Mouse (Mus musculus) forebrain, embryonic 11.5 days (tissue): Measurements from ENCODE around the gene Upf3a. TPM values are rescaled to one million over a fixed set of nuclear protein-coding genes. Genes with fewer than 3 reads are reported as not detected.

ENCODE experiments used
- ATAC-seq: fragments of 200-750 bp; cut with Nextera tagmentation; replicated peaks from 2 replicates; pipeline ENCODE4 v1.8.0; 2017; ENCODE audit warnings: moderate TSS enrichment; ENCODE audit not compliant: low FRiP score
- DNase-seq: peaks from one replicate; pipeline ENCODE4 v3.0.0-alpha.2; 2017; ENCODE audit warnings: low spot score
- H3K27ac ChIP-seq: fragments of 300-500 bp; sonication (generic); 2 replicates; pipeline ENCODE4 v1.5.1; 2014; ENCODE audit warnings: low read depth, low read length
- H3K27me3 ChIP-seq: fragments of 300-500 bp; sonication (generic); 2 replicates; pipeline ENCODE4 v1.6.1; 2014; ENCODE audit warnings: mild to moderate bottlenecking, low read length, mixed read lengths; ENCODE audit not compliant: control insufficient read depth, insufficient read depth
- H3K36me3 ChIP-seq: fragments of 300-500 bp; sonication (generic); 2 replicates; pipeline ENCODE4 v1.6.1; 2014; ENCODE audit warnings: mild to moderate bottlenecking, low read length, moderate library complexity, mixed read lengths; ENCODE audit not compliant: control insufficient read depth, insufficient read depth
- H3K4me1 ChIP-seq: fragments of 300-500 bp; sonication (generic); replicated peaks from 2 replicates; pipeline ENCODE4 v1.6.1; 2014; ENCODE audit warnings: low read length, mixed read lengths; ENCODE audit not compliant: control insufficient read depth, insufficient read depth
- H3K4me2 ChIP-seq: fragments of 300-500 bp; sonication (generic); 2 replicates; pipeline ENCODE4 v1.6.1; 2014; ENCODE audit warnings: low read depth, mild to moderate bottlenecking, low read length, moderate library complexity, mixed read lengths; ENCODE audit not compliant: severe bottlenecking
- H3K4me3 ChIP-seq: fragments of 300-500 bp; sonication (generic); 2 replicates; pipeline ENCODE4 v1.5.1; 2014; ENCODE audit warnings: low read depth, low read length
- H3K9ac ChIP-seq: fragments of 300-500 bp; sonication (generic); 2 replicates; pipeline ENCODE4 v1.6.1; 2014; ENCODE audit warnings: low read length
- H3K9me3 ChIP-seq: fragments of 300-500 bp; sonication (generic); 2 replicates; pipeline ENCODE4 v1.6.1; 2016; ENCODE audit warnings: low read length, mixed read lengths; ENCODE audit not compliant: control insufficient read depth
- WGBS: fragments of 180-500 bp; shearing (Covaris S2); extraction: QIAGEN DNeasy Blood & Tissue Kit; methylation state at CpG from one replicate; pipeline ENCODE4 v1.1.7; 2014; 5-methylcytosine and 5-hydroxymethylcytosine counted together
- polyA plus RNA-seq: library from polyadenylated mRNA; unstranded; fragments of >200 nt; fragmentation: Nextera tagmentation; extraction: Ambion mirVana; gene quantifications from 2 replicates; pipeline ENCODE4 v1.2.1, GENCODE M21; 2014

The Upf3a gene
- polyA plus RNA-seq, 1 experiment from 2014 or later: 42.9 TPM

DNA sequence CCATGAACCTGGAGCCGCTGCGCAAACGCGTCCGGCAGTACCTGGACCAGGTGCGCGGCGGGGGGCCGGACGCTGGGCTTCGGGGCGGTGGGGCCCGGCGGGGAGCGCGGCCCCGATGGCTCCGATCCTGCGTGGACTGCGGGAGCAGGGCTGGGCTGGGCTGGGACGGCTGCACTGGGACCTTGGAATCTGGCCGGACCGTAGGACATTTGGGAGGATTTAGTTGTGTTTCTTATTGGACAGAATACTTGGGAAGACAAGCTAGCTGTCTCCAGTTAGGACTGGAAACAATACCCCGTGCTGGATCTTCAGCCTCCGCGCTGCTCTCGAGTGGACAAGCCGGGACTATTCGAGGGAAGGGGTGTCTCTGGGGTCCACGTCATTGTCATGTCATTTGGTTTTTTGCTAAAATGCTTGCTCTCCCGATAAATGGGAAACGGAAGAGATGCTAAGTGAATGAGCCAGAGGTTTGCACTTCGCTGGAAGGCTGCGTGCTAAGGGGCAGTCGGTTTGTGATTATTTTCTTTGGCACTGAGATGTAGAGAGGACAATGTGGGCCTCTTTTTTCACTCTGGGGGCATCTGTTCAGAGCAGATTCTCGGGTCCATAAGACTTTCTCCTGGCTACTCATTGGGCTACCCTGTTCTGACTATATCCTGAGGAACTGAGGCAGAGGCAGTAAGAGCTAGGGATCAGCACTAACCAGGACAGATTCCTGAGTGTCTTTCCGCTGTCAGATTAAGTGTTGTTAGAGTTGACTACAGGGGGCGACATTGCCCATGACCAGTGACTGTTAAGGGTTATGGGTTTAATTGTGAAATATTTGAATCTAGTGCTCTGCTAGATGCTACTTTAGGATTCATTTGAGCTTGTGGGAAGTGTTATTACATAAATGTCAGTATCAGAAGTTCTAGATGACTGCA is 27.3 kb upstream of the Upf3a start:
- peaks cover 5% of the 10 kb centered on the region; the same call in 1 of the 2 replicates for H3K4me1 ChIP-seq
- H3K4me3 ChIP-seq: peak overlapping the region; percentile 96
- H3K9me3 ChIP-seq: no peaks in the 10 kb centered on the region
- H3K4me2 ChIP-seq: peak overlapping the region; percentile 81
- under 1% methylated on average over 38 of the region's 38 CpGs for WGBS
- ATAC-seq (peak; percentile 68), DNase-seq (no peak)
- H3K36me3 ChIP-seq: peaks cover 3% of the 10 kb centered on the region; the same call in 1 of the 2 replicates
- no peaks in the 10 kb centered on the region for H3K27me3 ChIP-seq
- 0 out of 2 replicates have a peak overlapping the region, but pooled peaks have one; percentile 38 for H3K27ac ChIP-seq
- peak overlapping the region; percentile 88 for H3K9ac ChIP-seq

DNA sequence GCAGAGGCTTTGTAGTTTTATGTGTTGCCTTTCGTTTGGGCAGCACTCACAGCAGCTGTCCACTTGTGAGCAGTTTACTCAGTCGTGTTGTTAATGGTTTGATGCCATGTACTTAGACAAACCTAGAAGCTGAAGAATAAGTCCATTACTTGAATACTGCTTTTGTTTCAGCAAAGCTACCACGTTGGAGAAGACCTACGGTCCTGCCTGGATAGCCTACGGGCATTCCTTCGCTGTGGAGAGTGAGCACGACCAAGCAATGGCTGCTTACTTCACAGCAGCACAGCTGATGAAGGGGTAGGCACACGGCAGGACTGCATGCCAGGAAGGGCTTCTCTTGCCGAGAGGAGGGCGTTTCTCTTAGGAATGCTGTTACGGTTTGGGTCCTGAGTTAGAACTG is 16.2 kb upstream of the Upf3a start:
- Histone ChIP-seq H3K4me2 (no peak overlapping the region), H3K36me3 (peaks cover 35% of the 10 kb centered on the region), H3K4me1 (no peaks in the 10 kb centered on the region), H3K9me3 (no peaks in the 10 kb centered on the region), H3K9ac (no peak overlapping the region), H3K4me3 (no peak overlapping the region), H3K27ac (no peak overlapping the region), H3K27me3 (no peaks in the 10 kb centered on the region)
- WGBS: 86% methylated on average over 11 of the region's 11 CpGs
- DNase-seq (no peak), ATAC-seq (no peak)

DNA sequence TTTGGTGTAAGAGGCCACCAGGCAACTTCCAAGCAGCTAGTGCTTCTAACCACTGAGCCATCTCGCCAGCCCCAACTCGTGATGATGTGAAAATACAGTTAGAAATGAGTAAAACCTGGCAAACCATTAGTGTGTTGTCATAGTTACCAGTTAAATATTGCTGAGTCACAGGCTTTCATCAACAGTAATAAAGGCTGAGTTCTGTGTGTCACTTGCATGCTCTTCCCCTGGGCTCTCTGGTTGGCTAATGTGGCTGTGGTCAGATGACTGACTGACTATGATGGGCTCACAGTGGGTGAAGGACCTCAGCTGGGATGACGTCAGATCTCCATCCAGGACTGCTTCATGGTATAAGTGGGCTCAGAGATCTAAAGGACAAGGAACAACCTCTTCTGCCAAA is 4.9 kb upstream of the Upf3a start:
- Histone ChIP-seq H3K4me2 (no peak overlapping the region), H3K4me3 (no peak overlapping the region), H3K27ac (no peak overlapping the region), H3K9ac (no peak overlapping the region), H3K27me3 (no peaks in the 10 kb centered on the region), H3K4me1 (no peaks in the 10 kb centered on the region), H3K9me3 (no peaks in the 10 kb centered on the region), H3K36me3 (peaks cover 21% of the 10 kb centered on the region; the same call in 1 of the 2 replicates)
- WGBS: 85% methylated on average over 3 of the region's 3 CpGs
- ATAC-seq (no peak), DNase-seq (no peak)

DNA sequence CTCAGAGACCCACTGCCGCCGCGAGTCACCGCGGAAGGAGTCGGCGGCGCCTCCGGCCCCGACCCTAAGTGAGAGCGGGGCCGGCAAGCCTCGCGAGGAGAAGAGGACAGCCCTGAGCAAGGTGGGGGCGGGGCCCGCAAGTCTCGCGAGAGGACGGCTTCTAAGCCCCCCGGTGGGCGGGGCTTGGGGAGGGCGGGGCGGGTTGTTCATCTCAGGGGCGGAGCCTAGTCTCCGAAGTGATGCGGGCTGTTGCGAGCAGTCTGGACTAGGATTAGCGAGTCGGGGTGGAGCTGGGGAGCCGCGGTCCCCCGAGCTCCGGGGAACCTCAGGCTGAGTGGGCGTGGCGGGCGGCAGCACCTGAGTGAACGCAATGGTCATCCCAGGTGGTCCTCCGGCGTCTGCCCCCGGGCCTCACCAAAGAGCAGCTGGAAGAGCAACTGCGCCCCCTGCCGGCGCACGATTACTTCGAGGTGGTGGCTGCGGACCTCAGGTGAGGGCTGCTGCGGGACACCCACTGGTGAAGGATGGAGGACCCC is 417 bp downstream of the Upf3a start:
- peaks cover 2% of the 10 kb centered on the region; the same call in 1 of the 2 replicates for H3K4me1 ChIP-seq
- H3K4me3 ChIP-seq: peak overlapping the region; percentile 68
- no peaks in the 10 kb centered on the region for H3K9me3 ChIP-seq
- peak overlapping the region; percentile 98 for H3K9ac ChIP-seq
- H3K36me3 ChIP-seq: peaks cover 6% of the 10 kb centered on the region; the same call in 1 of the 2 replicates
- ATAC-seq (peak; percentile 94), DNase-seq (peak; percentile 100)
- under 1% methylated on average over 40 of the region's 47 CpGs for WGBS
- H3K27ac ChIP-seq: peak overlapping the region; percentile 97
- H3K4me2 ChIP-seq: peak overlapping the region; percentile 74
- no peaks in the 10 kb centered on the region for H3K27me3 ChIP-seq

DNA sequence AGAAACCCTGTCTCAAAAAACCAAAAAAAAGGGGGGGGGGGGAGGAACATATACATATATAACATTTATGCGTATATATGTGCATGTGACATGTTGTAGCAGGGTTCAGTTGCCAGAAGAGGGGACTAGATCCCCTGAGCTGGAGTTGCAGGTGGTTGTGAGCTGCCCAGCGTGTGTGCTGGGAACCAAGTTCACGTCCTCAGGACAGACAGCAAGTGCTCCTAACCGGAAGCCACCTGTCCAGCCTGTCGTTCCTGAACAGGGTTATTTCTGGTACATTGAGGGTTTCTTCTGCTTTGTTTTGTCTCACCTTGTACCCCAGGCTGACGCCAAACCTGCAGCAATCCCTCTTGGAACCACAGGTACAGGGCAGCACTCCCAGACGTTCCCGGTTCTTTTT is 4.2 kb downstream of the Upf3a start:
- 92% methylated on average over 8 of the region's 8 CpGs for WGBS
- no peaks in the 10 kb centered on the region for H3K9me3 ChIP-seq
- no peaks in the 10 kb centered on the region; the same call in 1 of the 2 replicates for H3K36me3 ChIP-seq
- no peaks in the 10 kb centered on the region for H3K27me3 ChIP-seq
- DNase-seq (no peak), ATAC-seq (no peak)
- no peak overlapping the region for H3K4me3 ChIP-seq
- no peak overlapping the region for H3K9ac ChIP-seq
- no peak overlapping the region for H3K4me2 ChIP-seq
- H3K27ac ChIP-seq: no peak overlapping the region
- H3K4me1 ChIP-seq: peaks cover 2% of the 10 kb centered on the region; the same call in 1 of the 2 replicates

DNA sequence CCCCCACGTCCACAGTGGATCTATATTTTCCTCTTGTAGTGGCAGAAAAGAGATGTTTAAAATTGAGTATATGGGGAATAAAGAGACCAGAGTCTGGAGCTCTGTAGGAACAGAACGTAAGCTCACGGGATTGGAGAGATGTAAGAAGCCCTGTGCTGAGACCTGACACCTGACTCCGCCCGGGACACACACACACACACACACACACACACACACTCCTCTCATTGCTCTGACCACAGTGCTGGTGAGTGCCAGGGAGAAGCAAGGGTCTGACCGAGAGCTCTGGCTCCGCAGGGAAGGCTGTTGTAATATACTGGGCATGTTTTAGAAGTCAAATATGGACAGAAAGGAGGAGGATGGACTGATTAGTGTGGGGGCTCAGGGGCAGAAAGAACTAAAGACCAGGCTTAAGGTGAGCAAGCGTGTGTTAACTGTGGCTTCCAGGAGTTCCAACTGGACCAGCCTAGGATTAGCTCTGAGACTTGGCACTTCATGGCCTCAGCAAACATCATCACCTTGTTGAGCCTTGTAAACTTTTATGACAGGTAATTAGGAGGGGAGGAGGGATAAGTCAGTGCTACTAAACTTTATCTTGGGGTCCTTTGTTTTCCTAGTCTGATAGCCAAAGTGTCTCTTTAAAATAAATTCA is 7.8 kb downstream of the Upf3a start:
- WGBS: 93% methylated on average over 8 of the region's 8 CpGs
- Histone ChIP-seq H3K27ac (no peak overlapping the region), H3K27me3 (no peaks in the 10 kb centered on the region), H3K9ac (no peak overlapping the region), H3K4me1 (no peaks in the 10 kb centered on the region), H3K36me3 (peaks cover 6% of the 10 kb centered on the region; the same call in 1 of the 2 replicates), H3K9me3 (no peaks in the 10 kb centered on the region), H3K4me3 (no peak overlapping the region), H3K4me2 (no peak overlapping the region)
- ATAC-seq (no peak), DNase-seq (no peak)

DNA sequence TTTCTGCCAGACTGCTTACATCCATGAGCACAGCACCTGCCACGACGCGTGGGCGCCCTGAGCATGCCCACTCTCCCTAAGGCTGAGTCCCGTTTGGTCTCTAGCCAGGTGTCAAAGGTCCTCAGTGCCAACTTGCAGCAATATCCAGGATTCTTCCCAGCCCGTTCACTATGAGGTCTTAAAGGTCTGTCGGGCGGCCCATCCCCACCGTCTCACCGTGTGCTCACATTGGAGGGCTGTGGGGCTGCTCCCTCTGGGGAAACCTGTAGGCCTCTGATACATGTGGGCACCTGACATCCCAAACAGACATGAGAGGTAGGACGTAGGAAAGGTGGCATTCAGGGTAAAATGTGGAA is 8.3 kb downstream of the Upf3a start:
- Histone ChIP-seq H3K4me1 (no peaks in the 10 kb centered on the region), H3K4me3 (no peak overlapping the region), H3K27me3 (no peaks in the 10 kb centered on the region), H3K27ac (no peak overlapping the region), H3K9ac (no peak overlapping the region), H3K36me3 (peaks cover 6% of the 10 kb centered on the region; the same call in 1 of the 2 replicates), H3K9me3 (no peaks in the 10 kb centered on the region), H3K4me2 (no peak overlapping the region)
- 96% methylated on average over 11 of the region's 11 CpGs for WGBS
- DNase-seq (no peak), ATAC-seq (no peak)

DNA sequence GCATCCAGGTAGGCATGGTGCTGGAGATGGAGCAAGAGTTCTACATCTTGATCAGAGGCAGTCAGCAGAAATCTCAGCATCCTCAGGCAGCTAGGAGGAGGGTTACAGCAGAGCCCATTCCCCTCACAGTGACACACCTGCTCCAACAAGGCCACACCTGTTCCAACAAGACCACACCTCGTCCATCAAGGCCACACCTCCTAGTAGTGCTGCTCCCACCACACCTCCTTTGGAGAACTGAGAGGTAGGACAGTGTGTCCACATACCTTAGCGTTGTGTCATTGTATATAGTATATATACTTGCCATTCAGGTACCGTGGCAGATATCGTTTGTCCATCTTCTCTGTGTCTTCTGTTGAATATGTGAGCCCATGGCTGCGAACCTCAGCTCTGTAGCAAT is 12.3 kb downstream of the Upf3a start:
- no peak for ATAC-seq
- H3K27me3 ChIP-seq: no peaks in the 10 kb centered on the region
- peaks cover 6% of the 10 kb centered on the region; the same call in 1 of the 2 replicates for H3K36me3 ChIP-seq
- H3K9ac ChIP-seq: no peak overlapping the region
- no peak overlapping the region for H3K4me3 ChIP-seq
- no peaks in the 10 kb centered on the region for H3K9me3 ChIP-seq
- 94% methylated on average over 5 of the region's 5 CpGs for WGBS
- H3K4me1 ChIP-seq: no peaks in the 10 kb centered on the region
- no peak overlapping the region for H3K27ac ChIP-seq
- no peak for DNase-seq
- H3K4me2 ChIP-seq: no peak overlapping the region
